Mouse (Mus musculus) embryonic facial prominence, embryonic 14.5 days (tissue): ENCODE data around the gene Rcor1. TPM values are rescaled to one million over a fixed set of nuclear protein-coding genes. Genes with fewer than 3 reads are reported as not detected.
A peak's percentile ranks its signal among the peaks of the same experiment; 100 is the strongest.

ENCODE experiments used
- ATAC-seq: fragments of 200-750 bp; cut with Nextera tagmentation; 2 replicates; pipeline ENCODE4 v1.8.0; 2017; ENCODE audit warnings: low read depth, moderate number of reproducible peaks, moderate TSS enrichment
- DNase-seq: peaks from one replicate; pipeline ENCODE4 v3.0.0-alpha.2; 2015; ENCODE audit warnings: low spot score
- H3K27ac ChIP-seq: fragments of 300-500 bp; sonication (generic); replicated peaks from 2 replicates; pipeline ENCODE4 v1.5.1; 2014; ENCODE audit warnings: low read depth, mild to moderate bottlenecking, low read length, moderate library complexity
- H3K27me3 ChIP-seq: fragments of 300-500 bp; sonication (generic); replicated peaks from 2 replicates; pipeline ENCODE4 v1.6.1; 2014; ENCODE audit warnings: low read length; ENCODE audit not compliant: control insufficient read depth, insufficient read depth
- H3K36me3 ChIP-seq: fragments of 300-500 bp; sonication (generic); 2 replicates; pipeline ENCODE4 v1.6.1; 2014; ENCODE audit warnings: low read length, mixed read lengths; ENCODE audit not compliant: control insufficient read depth, insufficient read depth
- H3K4me1 ChIP-seq: fragments of 300-500 bp; sonication (generic); 2 replicates; pipeline ENCODE4 v1.6.1; 2014; ENCODE audit warnings: antibody characterized with exemption, low read length; ENCODE audit not compliant: control insufficient read depth, insufficient read depth
- H3K4me2 ChIP-seq: fragments of 300-500 bp; sonication (generic); 2 replicates; pipeline ENCODE4 v1.6.1; 2014; ENCODE audit warnings: low read depth, mild to moderate bottlenecking, low read length, moderate library complexity, mixed read lengths
- H3K4me3 ChIP-seq: fragments of 300-500 bp; sonication (generic); 2 replicates; pipeline ENCODE4 v1.5.1; 2014; ENCODE audit warnings: low read depth, mild to moderate bottlenecking, low read length
- H3K9ac ChIP-seq: fragments of 300-500 bp; sonication (generic); 2 replicates; pipeline ENCODE4 v1.6.1; 2014; ENCODE audit warnings: low read depth, mild to moderate bottlenecking, low read length, moderate library complexity, mixed read lengths
- H3K9me3 ChIP-seq: fragments of 300-500 bp; sonication (generic); 2 replicates; pipeline ENCODE4 v1.6.1; 2016; ENCODE audit warnings: low read length; ENCODE audit not compliant: control insufficient read depth
- WGBS: fragments of 180-500 bp; shearing (Covaris S2); extraction: QIAGEN DNeasy Blood & Tissue Kit; methylation state at CpG from one replicate; pipeline ENCODE4 v1.1.7; 2014; 5-methylcytosine and 5-hydroxymethylcytosine counted together
- polyA plus RNA-seq: library from polyadenylated mRNA; unstranded; fragments of >200 nt; fragmentation: Nextera tagmentation; extraction: Ambion mirVana; gene quantifications from 2 replicates; pipeline ENCODE4 v1.2.1, GENCODE M21; 2014

The Rcor1 gene
- polyA plus RNA-seq, 1 experiment from 2014 or later, result 18.0 TPM

GRCm38 (mm10) chr12:111009615-111010257, 29.4 kb upstream of the Rcor1 start:
- ATAC-seq, result no peak
- 65% methylated on average over 6 of the region's 6 CpGs for WGBS

GRCm38 (mm10) chr12:111016807-111017206, 22.3 kb upstream of the Rcor1 start:
- no peak overlapping the region for H3K27ac ChIP-seq
- peaks cover 8% of the 10 kb centered on the region; the same call in 1 of the 2 replicates for H3K9me3 ChIP-seq
- DNase-seq (no peak), ATAC-seq (no peak)
- H3K36me3 ChIP-seq, result no peaks in the 10 kb centered on the region
- no peaks in the 10 kb centered on the region for H3K27me3 ChIP-seq
- H3K4me1 ChIP-seq, result no peaks in the 10 kb centered on the region
- H3K4me2 ChIP-seq, result no peak overlapping the region
- H3K9ac ChIP-seq, result no peak overlapping the region
- H3K4me3 ChIP-seq, result no peak overlapping the region
- 73% methylated on average over 3 of the region's 3 CpGs for WGBS

More at GRCm38 (mm10) chr12:111009615-111010257, 29.4 kb upstream of the Rcor1 start:
- H3K27ac ChIP-seq, result peak overlapping the region; percentile 55; the same call in 1 of the 2 replicates
- no peak overlapping the region for H3K4me3 ChIP-seq
- peaks cover 21% of the 10 kb centered on the region for H3K4me1 ChIP-seq
- no peak overlapping the region for H3K4me2 ChIP-seq
- H3K27me3 ChIP-seq, result no peaks in the 10 kb centered on the region
- H3K36me3 ChIP-seq, result no peaks in the 10 kb centered on the region
- H3K9ac ChIP-seq, result no peak overlapping the region
- DNase-seq, result no peak
- peaks cover 8% of the 10 kb centered on the region; the same call in 1 of the 2 replicates for H3K9me3 ChIP-seq

GRCm38 (mm10) chr12:111018068-111018467, 21.1 kb upstream of the Rcor1 start:
- H3K27me3 ChIP-seq, result no peaks in the 10 kb centered on the region
- 93% methylated on average over 11 of the region's 11 CpGs for WGBS
- no peaks in the 10 kb centered on the region; the same call in 1 of the 2 replicates for H3K9me3 ChIP-seq
- ATAC-seq (no peak), DNase-seq (no peak)
- no peak overlapping the region for H3K4me2 ChIP-seq
- H3K4me3 ChIP-seq, result no peak overlapping the region
- no peak overlapping the region for H3K9ac ChIP-seq
- no peaks in the 10 kb centered on the region for H3K4me1 ChIP-seq
- H3K36me3 ChIP-seq, result no peaks in the 10 kb centered on the region
- H3K27ac ChIP-seq, result no peak overlapping the region

- no peaks in the 10 kb centered on the region for H3K9me3 ChIP-seq
- no peak for DNase-seq
- H3K4me3 ChIP-seq, result no peak overlapping the region
- H3K9ac ChIP-seq, result no peak overlapping the region
- ATAC-seq, result no peak
- H3K4me1 ChIP-seq, result no peaks in the 10 kb centered on the region
- H3K4me2 ChIP-seq, result no peak overlapping the region
- no peak overlapping the region for H3K27ac ChIP-seq
- WGBS, result 80% methylated on average over 2 of the region's 2 CpGs
- no peaks in the 10 kb centered on the region for H3K36me3 ChIP-seq
- no peaks in the 10 kb centered on the region for H3K27me3 ChIP-seq
These were observed 20.1 kb upstream of the Rcor1 start for GRCm38 (mm10) chr12:111019086-111019485.

GRCm38 (mm10) chr12:111021138-111021537, 18.0 kb upstream of the Rcor1 start:
- Histone ChIP-seq H3K4me3 (no peak overlapping the region), H3K9me3 (no peaks in the 10 kb centered on the region), H3K4me2 (no peak overlapping the region), H3K36me3 (no peaks in the 10 kb centered on the region), H3K27ac (no peak overlapping the region), H3K4me1 (no peaks in the 10 kb centered on the region), H3K9ac (no peak overlapping the region), H3K27me3 (no peaks in the 10 kb centered on the region)
- DNase-seq, result peak; percentile 81
- WGBS, result 16% methylated on average over 1 of the region's 1 CpGs
- ATAC-seq, result peak; percentile 82

- no peak overlapping the region for H3K9ac ChIP-seq
- ATAC-seq (no peak), DNase-seq (no peak)
- H3K4me3 ChIP-seq, result no peak overlapping the region
- H3K27me3 ChIP-seq, result no peaks in the 10 kb centered on the region
- no peaks in the 10 kb centered on the region for H3K9me3 ChIP-seq
- H3K36me3 ChIP-seq, result no peaks in the 10 kb centered on the region
- 58% methylated on average over 3 of the region's 3 CpGs for WGBS
- H3K27ac ChIP-seq, result no peak overlapping the region
- H3K4me2 ChIP-seq, result no peak overlapping the region
- no peaks in the 10 kb centered on the region for H3K4me1 ChIP-seq
These were observed 17.6 kb upstream of the Rcor1 start for GRCm38 (mm10) chr12:111021577-111021976.

- Histone ChIP-seq H3K27ac (no peak overlapping the region), H3K4me3 (no peak overlapping the region), H3K27me3 (no peaks in the 10 kb centered on the region), H3K4me1 (no peaks in the 10 kb centered on the region), H3K9ac (no peak overlapping the region), H3K4me2 (no peak overlapping the region), H3K36me3 (no peaks in the 10 kb centered on the region), H3K9me3 (no peaks in the 10 kb centered on the region)
- ATAC-seq (no peak), DNase-seq (no peak)
- WGBS, result 52% methylated on average over 19 of the region's 19 CpGs
These were observed 10.7 kb upstream of the Rcor1 start for GRCm38 (mm10) chr12:111028176-111029167.

GRCm38 (mm10) chr12:111029291-111029890, 9.8 kb upstream of the Rcor1 start:
- DNase-seq, result no peak
- Histone ChIP-seq H3K4me1 (no peaks in the 10 kb centered on the region), H3K4me2 (no peak overlapping the region), H3K9me3 (no peaks in the 10 kb centered on the region), H3K27me3 (no peaks in the 10 kb centered on the region), H3K27ac (no peak overlapping the region), H3K4me3 (no peak overlapping the region), H3K36me3 (no peaks in the 10 kb centered on the region), H3K9ac (no peak overlapping the region)
- 63% methylated on average over 7 of the region's 7 CpGs for WGBS
- ATAC-seq, result no peak
